Mouse (Mus musculus): ENCODE data around the gene Mcmbp. TPM values are rescaled to one million over a fixed set of nuclear protein-coding genes. Genes with fewer than 3 reads are reported as not detected.

The Mcmbp gene
- polyA plus RNA-seq, 1 experiment from 2014 or later: 37.7 TPM

DNA sequence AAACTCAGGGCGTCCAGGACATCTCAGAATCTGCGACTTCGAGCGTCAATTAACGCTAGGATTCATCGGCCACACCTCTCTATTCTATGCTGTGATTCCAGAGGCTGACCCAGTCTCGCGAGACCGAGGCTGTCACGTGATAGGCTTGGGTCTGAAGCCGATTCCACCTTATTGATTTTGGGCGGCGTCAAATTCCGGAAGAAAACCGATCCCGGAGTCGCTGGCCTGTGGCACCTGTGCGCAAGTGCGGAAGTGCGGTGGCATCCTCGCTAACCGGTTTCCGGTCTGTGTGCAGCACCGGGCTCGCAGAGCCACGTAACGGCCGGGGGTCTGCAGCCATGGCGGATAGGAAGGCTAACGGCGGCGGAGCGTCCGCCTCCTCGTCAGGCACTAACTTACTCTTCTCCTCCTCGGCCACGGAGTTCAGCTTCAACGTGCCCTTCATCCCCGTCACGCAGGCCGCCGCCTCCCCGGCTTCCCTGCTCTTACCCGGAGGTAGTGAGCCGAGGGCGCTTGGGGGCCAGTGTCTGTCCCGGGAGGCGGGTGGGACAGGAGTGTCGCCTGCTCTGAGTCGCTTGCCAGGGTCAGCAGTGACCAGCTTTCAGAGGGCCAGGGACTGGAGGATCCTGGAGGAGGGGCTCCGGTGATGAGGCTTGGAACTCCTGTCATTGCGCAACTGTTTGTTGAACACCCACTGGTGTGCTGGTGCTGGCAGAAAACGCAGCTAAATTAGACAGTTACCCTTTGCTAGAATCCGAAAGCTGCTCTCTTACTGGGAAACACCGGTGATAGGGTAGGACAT, 4.6 kb upstream of the Mcmbp start, which contains the start of gene Sec23ip:
Gene Sec23ip (plus strand): TSS at position 260 of the 802 bp plus-strand sequence.
- H3K9ac ChIP-seq: peak within 1 kb of the TSS; percentile 96
- peak within 1 kb of the TSS; percentile 79 for H3K27ac ChIP-seq (replicated peaks)
- H3K9me3 ChIP-seq: no peaks in the 10 kb centered on the region
- H3K4me3 ChIP-seq: peak within 1 kb of the TSS; percentile 84
- peak; percentile 67 for ATAC-seq (ENCODE audit: extremely low read depth, insufficient number of reproducible peaks, low FRiP score, low TSS enrichment)
- peaks cover 54% of the 10 kb centered on the region for H3K4me1 ChIP-seq
- under 1% methylated on average over 55 of the region's 55 CpGs for WGBS
- H3K4me2 ChIP-seq: peak within 1 kb of the TSS; percentile 95
- no peaks in the 10 kb centered on the region; the same call in 1 of the 2 replicates for H3K27me3 ChIP-seq (replicated peaks)
- H3K36me3 ChIP-seq: peaks cover 13% of the 10 kb centered on the region

DNA sequence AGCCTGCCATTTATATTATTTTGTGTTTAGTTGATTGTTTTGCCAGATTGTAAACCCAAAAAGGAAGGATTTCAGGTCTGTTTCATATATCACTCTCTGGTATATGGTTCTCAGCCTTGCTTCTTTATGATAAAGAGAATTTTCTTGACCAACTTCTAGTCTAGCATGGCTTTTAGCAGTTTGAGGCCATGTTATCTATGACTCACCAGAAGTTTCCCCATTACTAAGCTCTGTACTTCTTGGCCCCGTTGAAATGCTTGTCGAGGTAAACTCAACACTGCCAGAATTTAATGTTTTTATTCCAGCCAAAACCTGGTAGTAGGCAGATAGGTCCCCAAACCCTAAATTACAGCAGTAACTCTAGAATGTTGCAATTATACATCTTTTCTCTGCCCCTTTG, 3.6 kb upstream of the Mcmbp start:
- peak overlapping the region; percentile 96; the same call in 1 of the 2 replicates for H3K9ac ChIP-seq
- WGBS: 44% methylated on average over 2 of the region's 2 CpGs

DNA sequence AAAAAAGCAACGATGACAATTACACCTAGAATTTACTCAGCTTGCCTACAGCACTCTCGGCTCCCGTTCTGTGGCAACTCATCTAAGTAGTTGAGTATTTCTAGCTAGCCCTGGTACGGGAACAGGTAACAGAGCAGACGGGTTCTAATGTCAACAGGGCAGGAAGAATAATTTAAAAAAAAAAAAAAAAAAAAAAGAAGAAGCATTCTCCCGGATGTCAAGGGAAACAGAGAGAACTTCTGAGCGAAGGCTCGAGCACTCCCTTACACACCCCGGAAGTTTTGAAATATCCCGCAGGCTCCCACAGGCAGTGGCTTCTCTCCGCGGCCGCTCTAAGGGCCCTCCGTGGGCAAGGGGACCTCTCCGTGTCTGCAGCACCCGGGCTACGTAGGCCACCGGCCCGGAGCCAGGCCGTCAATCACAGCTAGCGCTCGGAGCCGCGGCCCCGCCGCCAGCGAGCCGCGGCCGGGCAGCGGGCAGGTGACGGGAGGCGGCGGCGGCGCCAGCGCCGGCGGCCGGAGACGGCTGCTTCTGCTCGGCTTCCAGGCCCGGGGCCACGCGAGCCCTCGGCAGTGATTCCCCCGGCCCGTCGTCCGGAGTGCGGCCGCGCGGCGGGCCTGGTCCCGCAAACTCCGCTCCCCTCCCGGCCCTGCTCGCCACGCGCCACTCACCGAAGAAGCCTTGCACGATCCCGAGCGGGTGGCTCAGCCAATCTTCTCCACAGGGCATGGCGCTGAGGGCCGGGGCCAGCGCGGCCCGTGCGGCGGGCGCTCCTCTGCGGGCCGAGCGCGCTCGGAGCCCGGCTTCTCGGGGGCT, 625 bp downstream of the Mcmbp start:
- peak; percentile 60 for ATAC-seq (ENCODE audit: extremely low read depth, insufficient number of reproducible peaks, low FRiP score, low TSS enrichment)
- peak overlapping the region; percentile 95 for H3K4me3 ChIP-seq

More for the DNA sequence above, 3.6 kb upstream of the Mcmbp start:
- Histone ChIP-seq H3K36me3 (peaks cover 12% of the 10 kb centered on the region; the same call in 1 of the 2 replicates), H3K27me3 (replicated peaks) (no peaks in the 10 kb centered on the region; the same call in 1 of the 2 replicates), H3K27ac (replicated peaks) (no peak overlapping the region), H3K4me3 (peak overlapping the region; percentile 84), H3K9me3 (no peaks in the 10 kb centered on the region), H3K4me1 (peaks cover 49% of the 10 kb centered on the region), H3K4me2 (peak overlapping the region; percentile 95)
- ATAC-seq (ENCODE audit: extremely low read depth, insufficient number of reproducible peaks, low FRiP score, low TSS enrichment): no peak

DNA sequence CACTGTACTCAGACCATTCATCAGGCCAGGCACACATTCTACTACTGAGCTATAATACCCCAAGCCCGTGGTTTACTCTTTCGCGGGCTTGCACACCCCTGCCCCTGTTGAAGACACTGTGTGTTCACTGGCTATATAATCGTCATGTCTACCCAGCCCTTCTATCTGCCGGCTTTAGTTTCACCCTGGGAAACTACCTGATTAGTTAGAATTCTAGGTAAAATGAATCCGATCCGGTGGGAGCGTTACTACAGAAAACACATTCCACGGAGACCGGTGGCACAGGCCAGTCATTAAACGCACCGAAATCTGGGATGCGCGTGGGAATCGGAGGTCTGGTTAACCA, 1.2 kb downstream of the Mcmbp start:
- Histone ChIP-seq H3K9me3 (peaks cover 4% of the 10 kb centered on the region; the same call in 1 of the 2 replicates), H3K36me3 (peaks cover 6% of the 10 kb centered on the region; the same call in 1 of the 2 replicates), H3K9ac (peak overlapping the region; percentile 97), H3K4me3 (peak overlapping the region; percentile 95), H3K27me3 (replicated peaks) (no peaks in the 10 kb centered on the region; the same call in 1 of the 2 replicates), H3K27ac (replicated peaks) (no peak overlapping the region), H3K4me2 (peak overlapping the region; percentile 94), H3K4me1 (peaks cover 40% of the 10 kb centered on the region)
- under 1% methylated on average over 15 of the region's 15 CpGs for WGBS
- no peak for ATAC-seq (ENCODE audit: extremely low read depth, insufficient number of reproducible peaks, low FRiP score, low TSS enrichment)

More for the DNA sequence above, 625 bp downstream of the Mcmbp start:
- Histone ChIP-seq H3K9ac (peak overlapping the region; percentile 97), H3K27me3 (replicated peaks) (no peaks in the 10 kb centered on the region; the same call in 1 of the 2 replicates), H3K27ac (replicated peaks) (peak overlapping the region; percentile 84), H3K4me2 (peak overlapping the region; percentile 94), H3K9me3 (peaks cover 2% of the 10 kb centered on the region; the same call in 1 of the 2 replicates), H3K36me3 (peaks cover 1% of the 10 kb centered on the region; the same call in 1 of the 2 replicates), H3K4me1 (peaks cover 37% of the 10 kb centered on the region)
- under 1% methylated on average over 70 of the region's 80 CpGs for WGBS

DNA sequence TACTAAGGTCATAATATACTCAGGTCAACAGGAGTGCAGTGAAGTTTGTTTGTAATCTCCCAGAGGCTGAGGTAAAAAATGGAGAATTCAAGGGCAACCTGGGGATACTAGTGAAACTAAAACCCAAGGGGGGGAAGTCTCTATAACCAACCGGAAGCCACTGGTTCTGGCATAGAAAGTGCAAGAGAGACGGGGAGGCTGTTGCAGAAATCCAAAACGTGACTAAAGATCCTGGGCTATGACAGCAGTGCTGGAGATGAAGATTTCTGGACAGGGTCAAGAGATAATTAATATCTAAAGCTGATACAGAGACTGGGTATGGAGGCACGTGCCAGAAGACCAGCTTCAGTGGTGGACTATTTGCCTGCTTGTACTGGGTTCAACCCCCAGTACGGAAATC, 2.3 kb downstream of the Mcmbp start:
- Histone ChIP-seq H3K4me3 (peak overlapping the region; percentile 95), H3K36me3 (peaks cover 6% of the 10 kb centered on the region; the same call in 1 of the 2 replicates), H3K27me3 (replicated peaks) (no peaks in the 10 kb centered on the region; the same call in 1 of the 2 replicates), H3K9ac (no peak overlapping the region), H3K4me1 (peaks cover 42% of the 10 kb centered on the region), H3K4me2 (peak overlapping the region; percentile 94), H3K9me3 (peaks cover 4% of the 10 kb centered on the region; the same call in 1 of the 2 replicates), H3K27ac (replicated peaks) (no peak overlapping the region)
- ATAC-seq (ENCODE audit: extremely low read depth, insufficient number of reproducible peaks, low FRiP score, low TSS enrichment): no peak
- 49% methylated on average over 5 of the region's 5 CpGs for WGBS

DNA sequence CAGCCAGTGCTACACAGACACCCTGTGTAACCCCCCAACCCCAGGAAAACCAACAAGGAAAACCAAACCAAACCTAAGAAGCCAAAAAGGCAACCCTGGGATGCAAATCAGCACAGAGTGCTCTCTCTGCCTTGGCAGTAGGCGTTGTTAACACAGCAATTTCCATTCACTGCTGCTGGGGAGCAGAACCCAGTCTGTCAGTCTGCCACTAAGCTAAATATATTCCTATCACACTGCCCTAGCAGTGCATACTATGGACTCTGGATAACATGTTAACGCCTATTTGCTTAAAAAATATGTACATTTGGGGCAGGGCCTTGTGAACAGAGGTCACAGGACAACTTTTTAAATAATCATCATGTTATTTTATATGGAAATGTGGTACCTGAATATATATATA, 8.7 kb downstream of the Mcmbp start:
- Histone ChIP-seq H3K27ac (replicated peaks) (no peak overlapping the region), H3K27me3 (replicated peaks) (no peaks in the 10 kb centered on the region), H3K9ac (no peak overlapping the region), H3K4me2 (no peak overlapping the region), H3K9me3 (peaks cover 4% of the 10 kb centered on the region; the same call in 1 of the 2 replicates), H3K36me3 (peaks cover 6% of the 10 kb centered on the region; the same call in 1 of the 2 replicates), H3K4me1 (peaks cover 37% of the 10 kb centered on the region), H3K4me3 (no peak overlapping the region)
- WGBS: 38% methylated on average over 2 of the region's 2 CpGs
- no peak for ATAC-seq (ENCODE audit: extremely low read depth, insufficient number of reproducible peaks, low FRiP score, low TSS enrichment)

DNA sequence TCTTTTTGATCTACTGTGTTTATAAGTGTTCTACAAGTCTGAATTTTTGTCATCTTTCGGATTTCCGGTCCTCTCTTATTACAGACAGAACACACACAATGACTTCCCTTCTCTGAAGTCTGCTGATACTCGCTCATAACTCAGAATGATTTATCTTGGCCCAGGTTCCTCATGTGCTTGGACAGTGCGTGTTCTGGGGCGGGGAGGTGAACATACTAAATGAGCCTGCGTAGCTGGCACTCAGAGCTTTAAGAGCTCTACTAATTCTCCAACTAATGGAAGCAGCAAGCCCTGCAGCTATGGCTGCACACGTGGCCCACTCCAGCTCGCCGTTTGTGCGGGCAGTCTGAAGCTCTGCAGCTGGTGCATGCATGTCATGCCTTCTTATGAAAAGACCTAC, 11.6 kb downstream of the Mcmbp start:
- Histone ChIP-seq H3K9me3 (no peaks in the 10 kb centered on the region), H3K36me3 (peaks cover 5% of the 10 kb centered on the region), H3K4me3 (no peak overlapping the region), H3K4me2 (no peak overlapping the region), H3K4me1 (peaks cover 35% of the 10 kb centered on the region), H3K27ac (replicated peaks) (no peak overlapping the region), H3K27me3 (replicated peaks) (no peaks in the 10 kb centered on the region), H3K9ac (no peak overlapping the region)
- 79% methylated on average over 10 of the region's 10 CpGs for WGBS
- no peak for ATAC-seq (ENCODE audit: extremely low read depth, insufficient number of reproducible peaks, low FRiP score, low TSS enrichment)

DNA sequence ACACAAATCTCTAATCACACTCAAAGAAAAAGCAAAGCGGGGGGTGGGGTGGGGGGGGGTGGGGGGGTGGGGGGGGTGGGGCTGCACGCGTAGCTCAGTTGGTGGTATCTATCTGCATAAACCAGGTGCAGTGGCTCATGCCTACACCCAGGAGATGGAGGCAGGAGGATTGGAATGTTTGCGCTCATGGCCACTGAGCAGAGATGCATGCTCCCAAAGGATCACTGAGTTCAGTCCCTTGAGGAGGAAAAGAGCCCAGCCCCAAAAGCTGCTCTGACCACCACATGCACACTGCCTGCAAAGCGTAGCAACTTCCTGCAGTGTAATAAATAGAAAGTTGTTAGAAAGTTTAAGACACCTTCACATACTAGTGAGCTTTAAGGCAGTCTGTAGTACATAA, 12.6 kb downstream of the Mcmbp start:
- peaks cover 13% of the 10 kb centered on the region for H3K36me3 ChIP-seq
- H3K9me3 ChIP-seq: no peaks in the 10 kb centered on the region
- H3K27me3 ChIP-seq (replicated peaks): no peaks in the 10 kb centered on the region
- H3K4me2 ChIP-seq: no peak overlapping the region
- 53% methylated on average over 5 of the region's 5 CpGs for WGBS
- H3K9ac ChIP-seq: no peak overlapping the region
- no peak overlapping the region for H3K4me3 ChIP-seq
- ATAC-seq (ENCODE audit: extremely low read depth, insufficient number of reproducible peaks, low FRiP score, low TSS enrichment): no peak
- no peak overlapping the region for H3K27ac ChIP-seq (replicated peaks)
- peaks cover 32% of the 10 kb centered on the region for H3K4me1 ChIP-seq

DNA sequence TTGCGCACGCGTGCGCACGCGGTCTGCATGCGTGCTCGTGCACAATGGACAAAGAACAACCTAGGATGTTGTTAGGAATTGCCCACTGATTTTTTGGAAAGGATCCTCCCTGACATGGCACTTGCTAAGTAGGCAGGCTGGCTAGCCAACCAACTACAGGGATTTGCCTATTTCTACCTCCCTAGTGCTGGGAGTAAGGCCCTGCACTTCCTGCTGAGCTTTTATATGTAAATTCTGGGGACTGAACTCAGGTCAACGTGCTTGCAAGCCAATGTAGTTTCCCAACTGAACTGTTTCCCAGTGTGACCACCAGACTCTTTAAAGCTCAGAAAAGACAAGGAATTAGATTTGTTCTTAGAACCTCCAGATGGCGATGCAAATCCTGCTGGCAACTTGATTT, 13.3 kb downstream of the Mcmbp start:
- no peak for ATAC-seq (ENCODE audit: extremely low read depth, insufficient number of reproducible peaks, low FRiP score, low TSS enrichment)
- no peak overlapping the region for H3K4me2 ChIP-seq
- WGBS: 78% methylated on average over 10 of the region's 10 CpGs

DNA sequence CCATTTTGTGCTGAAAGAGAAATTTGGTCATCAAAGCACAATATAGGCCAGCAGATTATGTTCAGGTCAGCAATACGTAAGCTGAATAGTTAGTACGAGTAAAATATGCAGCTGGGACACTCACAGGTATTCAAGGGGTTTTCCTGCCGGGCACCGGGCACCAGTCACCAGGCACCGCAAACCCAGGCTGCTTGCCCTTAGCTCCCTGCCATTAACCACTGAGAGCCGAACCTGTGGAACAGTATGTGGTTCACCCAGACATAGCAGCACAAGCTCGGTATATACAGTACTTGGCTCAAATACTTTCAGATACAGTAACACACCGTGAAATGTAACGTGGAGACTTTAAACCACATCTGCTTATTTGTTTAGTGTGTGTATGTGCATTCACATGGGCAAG, 15.1 kb downstream of the Mcmbp start:
- WGBS: 83% methylated on average over 9 of the region's 9 CpGs
- peaks cover 18% of the 10 kb centered on the region for H3K4me1 ChIP-seq
- peak overlapping the region; percentile 67 for H3K27ac ChIP-seq (replicated peaks)
- H3K36me3 ChIP-seq: peaks cover 37% of the 10 kb centered on the region
- H3K27me3 ChIP-seq (replicated peaks): no peaks in the 10 kb centered on the region
- no peak overlapping the region for H3K4me2 ChIP-seq
- peak overlapping the region; percentile 37; the same call in 1 of the 2 replicates for H3K9ac ChIP-seq
- no peak for ATAC-seq (ENCODE audit: extremely low read depth, insufficient number of reproducible peaks, low FRiP score, low TSS enrichment)
- no peaks in the 10 kb centered on the region for H3K9me3 ChIP-seq
- H3K4me3 ChIP-seq: no peak overlapping the region

More for the DNA sequence above, 13.3 kb downstream of the Mcmbp start:
- H3K36me3 ChIP-seq: peaks cover 20% of the 10 kb centered on the region
- H3K4me3 ChIP-seq: no peak overlapping the region
- no peak overlapping the region for H3K27ac ChIP-seq (replicated peaks)
- peaks cover 26% of the 10 kb centered on the region for H3K4me1 ChIP-seq
- H3K27me3 ChIP-seq (replicated peaks): no peaks in the 10 kb centered on the region
- no peak overlapping the region for H3K9ac ChIP-seq
- H3K9me3 ChIP-seq: no peaks in the 10 kb centered on the region

DNA sequence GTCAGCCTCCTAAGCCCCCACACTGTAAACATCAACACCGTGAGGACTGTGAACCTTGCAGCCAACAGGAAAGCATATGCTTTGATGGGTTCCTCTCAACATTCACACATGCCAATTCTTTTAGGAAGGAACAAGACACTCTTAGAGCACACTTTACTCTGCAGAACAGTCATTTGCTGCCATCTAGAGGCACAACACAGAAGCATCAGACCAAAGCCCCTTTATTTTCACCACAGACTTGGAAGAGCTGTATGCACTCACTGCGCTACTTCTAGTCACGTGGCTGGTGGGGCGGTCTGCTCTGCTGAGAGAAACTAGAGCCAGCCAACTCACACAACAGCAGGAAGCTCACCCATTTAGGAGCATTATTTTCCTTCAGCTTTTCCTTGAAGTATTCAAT, 15.5 kb downstream of the Mcmbp start:
- Histone ChIP-seq H3K9ac (0 out of 2 replicates have a peak overlapping the region, but pooled peaks have one; percentile 37), H3K27ac (replicated peaks) (peak overlapping the region; percentile 67), H3K9me3 (no peaks in the 10 kb centered on the region), H3K4me1 (peaks cover 18% of the 10 kb centered on the region), H3K4me3 (no peak overlapping the region), H3K4me2 (no peak overlapping the region), H3K27me3 (replicated peaks) (no peaks in the 10 kb centered on the region), H3K36me3 (peaks cover 40% of the 10 kb centered on the region)
- no peak; the same call in 1 of the 2 replicates for ATAC-seq (ENCODE audit: extremely low read depth, insufficient number of reproducible peaks, low FRiP score, low TSS enrichment)
- WGBS: 29% methylated on average over 4 of the region's 4 CpGs

Data from heart, embryonic 13.5 days (tissue).